ENCODE assay signal across 9 mouse cellular contexts in genomic region chr15:94254091-94254860, GRCm38 (mm10).
DNase-seq lines count a peak whose midpoint lies in the region; ATAC-seq and TF ChIP-seq lines count a peak whose summit lies in the region.
"Had no signal": no experiment of that assay in that cellular context is flagged by ENCODE, and none has a peak within 500 bp of the region (broad histone marks: within the 10 kb centered on the region; RNA-seq: fewer than 3 reads in every experiment).

No protein-coding gene starts in this region.

- TF ChIP-seq POLR2A in liver, adult 2 months (IDR thresholded peaks at IDR 0.05; ENCODE audit: extremely low read depth, insufficient read depth, low read length): no peak

- no peak overlapping the region; the same call in 1 of the 2 replicates for H3K27ac ChIP-seq in forebrain, embryonic 14.5 days (ENCODE audit: low read depth, low read length)
- no peak overlapping the region for H3K27ac ChIP-seq in forebrain, embryonic 11.5 days (ENCODE audit: low read depth, low read length)
- peak overlapping the region; percentile 61 for H3K27ac ChIP-seq in liver, adult 2 months (replicated peaks; ENCODE audit: insufficient read depth, low read depth, low read length)
- H3K27ac ChIP-seq in forebrain, postnatal 0 days (ENCODE audit: low read depth, low read length): peak overlapping the region; percentile 66
- no peak overlapping the region for H3K27ac ChIP-seq in neural tube, embryonic 13.5 days (replicated peaks)
- H3K27ac ChIP-seq: liver, embryonic 15.5 days had no signal

- peak overlapping the region; percentile 4; the same call in 1 of the 2 replicates for H3K4me2 ChIP-seq in forebrain, embryonic 14.5 days (ENCODE audit: low read length)
- H3K4me2 ChIP-seq in forebrain, embryonic 11.5 days (ENCODE audit: low read depth, low read length, severe bottlenecking): no peak overlapping the region
- peak overlapping the region; percentile 11; the same call in 1 of the 2 replicates for H3K4me2 ChIP-seq in forebrain, postnatal 0 days (ENCODE audit: low read depth)
- no peak overlapping the region for H3K4me2 ChIP-seq in neural tube, embryonic 13.5 days
- H3K4me2 ChIP-seq: liver, embryonic 15.5 days had no signal

- peak; percentile 91 for ATAC-seq in forebrain, embryonic 14.5 days
- no peak for ATAC-seq in forebrain, embryonic 11.5 days (replicated peaks; ENCODE audit: low FRiP score)
- ATAC-seq in forebrain, postnatal 0 days: peak; percentile 87
- ATAC-seq in neural tube, embryonic 13.5 days (ENCODE audit: low read depth): peak; percentile 77
- no peak for ATAC-seq in erythroid progenitor cell, adult 5-6 weeks (replicated peaks; ENCODE audit: low FRiP score, poor library complexity, severe bottlenecking)

- H3K36me3 ChIP-seq in forebrain, embryonic 14.5 days (ENCODE audit: control insufficient read depth, insufficient read depth, low read length): no peaks in the 10 kb centered on the region
- no peaks in the 10 kb centered on the region for H3K36me3 ChIP-seq in forebrain, embryonic 11.5 days (ENCODE audit: control insufficient read depth, insufficient read depth, low read length)
- no peaks in the 10 kb centered on the region for H3K36me3 ChIP-seq in liver, adult 2 months (ENCODE audit: control insufficient read depth, insufficient read depth, low read length)
- H3K36me3 ChIP-seq in forebrain, postnatal 0 days (ENCODE audit: insufficient read depth): no peaks in the 10 kb centered on the region
- H3K36me3 ChIP-seq in neural tube, embryonic 13.5 days: no peaks in the 10 kb centered on the region
- H3K36me3 ChIP-seq: liver, embryonic 15.5 days had no signal

- no peak overlapping the region for H3K9ac ChIP-seq in forebrain, embryonic 14.5 days (ENCODE audit: low read length)
- H3K9ac ChIP-seq in forebrain, embryonic 11.5 days (ENCODE audit: low read length): no peak overlapping the region
- no peak overlapping the region for H3K9ac ChIP-seq in liver, adult 2 months (ENCODE audit: low read depth, low read length)
- H3K9ac ChIP-seq in forebrain, postnatal 0 days: no peak overlapping the region
- no peak overlapping the region for H3K9ac ChIP-seq in neural tube, embryonic 13.5 days
- H3K9ac ChIP-seq: liver, embryonic 15.5 days had no signal

- no peaks in the 10 kb centered on the region for H3K79me2 ChIP-seq in liver, adult 2 months (ENCODE audit: control insufficient read depth, insufficient read depth, low read length)

- DNase-seq in forebrain, embryonic 14.5 days (ENCODE audit: low spot score): peak; percentile 88
- no peak for DNase-seq in forebrain, embryonic 11.5 days (ENCODE audit: low spot score)
- peak; percentile 26 for DNase-seq in liver, adult 2 months (ENCODE audit: extremely low read depth, low read depth, low spot score)
- DNase-seq in liver: no peak
- peak; percentile 82 for DNase-seq in forebrain, postnatal 0 days
- no peak for DNase-seq in B cell, adult 2 months

- peaks cover 11% of the 10 kb centered on the region for H3K4me1 ChIP-seq in forebrain, embryonic 14.5 days (ENCODE audit: control insufficient read depth, insufficient read depth, low read length)
- no peaks in the 10 kb centered on the region for H3K4me1 ChIP-seq in forebrain, embryonic 11.5 days (replicated peaks; ENCODE audit: control insufficient read depth, insufficient read depth, low read length)
- no peaks in the 10 kb centered on the region for H3K4me1 ChIP-seq in liver, adult 2 months (ENCODE audit: control insufficient read depth, insufficient read depth, low read length)
- peaks cover 4% of the 10 kb centered on the region for H3K4me1 ChIP-seq in forebrain, postnatal 0 days (ENCODE audit: insufficient read depth)
- H3K4me1 ChIP-seq in neural tube, embryonic 13.5 days (replicated peaks): peaks cover 10% of the 10 kb centered on the region; the same call in 1 of the 2 replicates
- H3K4me1 ChIP-seq: liver, embryonic 15.5 days had no signal

- no peak overlapping the region for H3K4me3 ChIP-seq in forebrain, embryonic 14.5 days (ENCODE audit: low read depth, low read length)
- H3K4me3 ChIP-seq in forebrain, embryonic 11.5 days (ENCODE audit: low read depth, low read length): no peak overlapping the region
- no peak overlapping the region for H3K4me3 ChIP-seq in liver, adult 2 months (ENCODE audit: insufficient read depth, low read depth, low read length)
- no peak overlapping the region for H3K4me3 ChIP-seq in forebrain, postnatal 0 days (ENCODE audit: low read depth, low read length)
- H3K4me3 ChIP-seq in neural tube, embryonic 13.5 days: no peak overlapping the region
- H3K4me3 ChIP-seq: liver, embryonic 15.5 days had no signal

- H3K27me3 ChIP-seq in forebrain, embryonic 14.5 days (replicated peaks; ENCODE audit: control insufficient read depth, insufficient read depth, low read length): no peaks in the 10 kb centered on the region
- no peaks in the 10 kb centered on the region for H3K27me3 ChIP-seq in forebrain, embryonic 11.5 days (ENCODE audit: control insufficient read depth, insufficient read depth, low read length)
- 0 out of 2 replicates have a peak, but pooled peaks cover 2% of the 10 kb centered on the region for H3K27me3 ChIP-seq in liver, adult 2 months (ENCODE audit: control insufficient read depth, insufficient read depth, low read length)
- no peaks in the 10 kb centered on the region for H3K27me3 ChIP-seq in forebrain, postnatal 0 days (ENCODE audit: insufficient read depth, low read length)
- no peaks in the 10 kb centered on the region for H3K27me3 ChIP-seq in neural tube, embryonic 13.5 days
- H3K27me3 ChIP-seq: liver, embryonic 15.5 days had no signal

- WGBS in forebrain, embryonic 14.5 days: 50% methylated on average over 14 of the region's 14 CpGs
- 85% methylated on average over 14 of the region's 14 CpGs for WGBS in forebrain, embryonic 11.5 days
- 81% methylated on average over 14 of the region's 14 CpGs for WGBS in liver, adult 2 months
- WGBS in forebrain, postnatal 0 days: 33% methylated on average over 14 of the region's 14 CpGs
- WGBS in neural tube, embryonic 13.5 days: 73% methylated on average over 14 of the region's 14 CpGs

- no peaks in the 10 kb centered on the region for H3K9me3 ChIP-seq in forebrain, embryonic 14.5 days (replicated peaks; ENCODE audit: control insufficient read depth, low read length)
- H3K9me3 ChIP-seq in forebrain, embryonic 11.5 days (ENCODE audit: control insufficient read depth, low read length): no peaks in the 10 kb centered on the region
- H3K9me3 ChIP-seq in forebrain, postnatal 0 days (ENCODE audit: low read length): no peaks in the 10 kb centered on the region
- H3K9me3 ChIP-seq in neural tube, embryonic 13.5 days: no peaks in the 10 kb centered on the region
- H3K9me3 ChIP-seq: liver, embryonic 15.5 days had no signal

- no peak for TF ChIP-seq CTCF in liver, adult 2 months (IDR thresholded peaks at IDR 0.05; ENCODE audit: low read depth, low read length)
- TF ChIP-seq CTCF in forebrain, postnatal 0 days (IDR thresholded peaks at IDR 0.05; ENCODE audit: low read depth): peak; percentile 58

Comparison
In these comparisons a context has a peak if more than half of its experiments do, and no peak if none do; other contexts are left out.
1. ATAC-seq: peak in forebrain, embryonic 14.5 days (single experiment), forebrain, postnatal 0 days (single experiment) and neural tube, embryonic 13.5 days (single experiment); none in forebrain, embryonic 11.5 days (single experiment) and erythroid progenitor cell, adult 5-6 weeks (single experiment).
2. DNase-seq: peak in forebrain, embryonic 14.5 days (single experiment), liver, adult 2 months (single experiment) and forebrain, postnatal 0 days (single experiment); none in forebrain, embryonic 11.5 days (single experiment), liver (single experiment) and B cell, adult 2 months (0 of 2).
3. H3K27ac ChIP-seq: peak in liver, adult 2 months (single experiment) and forebrain, postnatal 0 days (single experiment); none in forebrain, embryonic 14.5 days (single experiment), forebrain, embryonic 11.5 days (single experiment) and neural tube, embryonic 13.5 days (single experiment).
4. H3K4me2 ChIP-seq: peak in forebrain, embryonic 14.5 days (single experiment) and forebrain, postnatal 0 days (single experiment); none in forebrain, embryonic 11.5 days (single experiment) and neural tube, embryonic 13.5 days (single experiment).